Mouse (Mus musculus) megakaryocyte, adult 5-6 weeks (primary cell): ENCODE results near the gene Syt6. TPM values are rescaled to one million over a fixed set of nuclear protein-coding genes. Genes with fewer than 3 reads are reported as not detected.
"Not testable (repeated sequence)": the region's sequence is repeated elsewhere in the genome, so short reads cannot be mapped to it uniquely, and the experiment has no call there.

ENCODE experiments used
- ATAC-seq: 2 replicates; pipeline ENCODE4 v1.8.0; 2016; ENCODE audit warnings: mild to moderate bottlenecking, inconsistent platforms; ENCODE audit not compliant: poor library complexity, severe bottlenecking
- total RNA-seq, 2 experiments: library from RNA; stranded (forward) in 1 of 2; stranded (reverse) in 1 of 2; fragments of 153-499, 151-499 nt in 1 of 2; fragments of 221-1000, 200-1000 nt in 1 of 2; gene quantifications; 2 replicates each; pipeline versions ENCODE4 v1.2.3 to v1.2.4; 2015 to 2017

The Syt6 gene
- total RNA-seq, 2 experiments from 2014 or later = not detected

DNA sequence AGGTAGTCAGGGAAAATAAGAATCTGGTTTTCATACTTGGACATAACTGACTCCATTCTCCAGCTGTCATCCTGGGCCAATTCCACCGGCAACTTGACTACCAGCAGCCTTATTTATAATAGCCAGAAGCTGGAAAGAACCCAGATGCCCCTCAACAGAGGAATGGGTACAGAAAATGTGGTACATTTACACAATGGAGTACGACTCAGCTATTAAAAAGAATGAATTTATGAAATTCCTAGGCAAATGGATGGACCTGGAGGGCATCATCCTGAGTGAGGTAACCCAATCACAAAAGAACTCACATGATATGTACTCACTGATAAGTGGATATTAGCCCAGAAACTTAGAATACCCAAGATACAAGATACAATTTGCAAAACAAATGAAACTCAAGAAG is 70.9 kb downstream of the Syt6 start, which contains the start of gene Atg4a-ps:
TSS of gene Atg4a-ps (minus strand) at position 101 of the 400 bp plus-strand sequence.
- not testable (repeated sequence) for ATAC-seq

DNA sequence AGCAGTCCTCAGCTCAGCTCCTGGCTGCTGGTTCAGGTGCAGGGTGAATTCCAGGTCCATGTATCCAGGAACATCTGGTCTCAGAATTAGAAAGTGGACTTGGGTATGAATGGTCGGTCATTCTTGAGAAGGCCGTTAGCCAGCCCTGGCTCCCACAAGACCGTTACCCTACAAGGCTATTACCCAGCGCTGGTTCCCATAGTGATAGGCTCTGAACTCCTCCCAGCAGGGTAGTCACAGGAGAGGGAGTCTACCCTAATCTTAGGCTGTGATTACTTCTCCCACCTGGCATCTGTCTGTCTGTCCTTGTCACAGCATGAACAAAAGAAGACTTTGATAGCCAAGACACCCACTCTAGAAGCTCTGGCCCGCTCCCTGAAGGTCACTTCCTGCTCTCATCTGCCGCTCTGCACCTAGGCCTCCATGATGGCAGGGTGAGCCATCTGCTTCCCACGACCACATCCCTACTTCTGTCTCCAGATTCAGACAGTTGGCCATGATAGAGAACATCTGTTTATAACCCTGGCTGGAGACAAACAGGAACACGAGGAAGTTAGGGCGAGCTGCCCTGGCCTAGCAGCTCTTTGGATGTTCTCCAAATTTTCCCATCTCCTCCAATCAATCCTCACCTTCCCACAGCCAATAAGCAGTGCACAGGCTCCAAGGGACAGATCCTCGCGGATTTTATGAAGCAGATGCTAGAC is 72.3 kb downstream of the Syt6 start:
- ATAC-seq = no peak

DNA sequence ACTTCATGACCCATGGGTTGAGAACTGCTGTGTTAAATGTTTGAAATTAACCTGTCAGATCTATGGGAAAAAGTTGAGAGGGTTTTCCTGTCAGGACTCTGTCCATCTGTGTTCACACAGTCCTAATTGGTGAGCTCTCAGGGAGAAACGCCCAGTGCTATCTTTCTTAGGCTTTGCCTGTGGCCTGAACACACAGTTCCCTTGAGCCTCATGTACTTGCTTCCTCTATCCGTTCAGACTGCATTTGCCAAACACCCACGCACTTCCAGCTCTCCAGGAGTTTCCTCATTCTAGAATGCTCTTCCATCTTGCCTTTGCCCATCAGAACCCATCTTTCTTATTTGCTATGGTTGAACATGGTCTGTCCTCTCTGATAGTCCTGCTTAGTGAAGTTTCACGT is 73.5 kb downstream of the Syt6 start:
- ATAC-seq = no peak

DNA sequence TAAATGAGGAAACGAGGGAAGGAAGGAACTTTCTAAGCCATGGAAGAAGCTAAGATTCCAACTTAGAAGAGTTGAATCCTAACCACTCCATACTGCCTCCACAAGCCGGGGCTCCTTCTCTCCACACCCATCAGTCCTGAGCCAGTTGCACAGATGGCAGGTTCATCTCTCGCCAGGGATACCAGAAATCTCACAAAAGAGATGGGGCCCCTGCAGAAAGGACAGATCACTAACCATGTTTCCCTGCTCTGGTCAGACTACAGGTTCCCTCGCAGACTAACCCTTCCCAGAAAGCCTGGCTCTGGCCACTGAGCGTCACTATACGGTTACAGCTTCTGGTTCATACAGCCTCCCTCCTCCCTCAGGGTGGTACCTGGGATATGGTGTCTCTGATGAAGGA is 74.7 kb downstream of the Syt6 start:
- no peak for ATAC-seq

DNA sequence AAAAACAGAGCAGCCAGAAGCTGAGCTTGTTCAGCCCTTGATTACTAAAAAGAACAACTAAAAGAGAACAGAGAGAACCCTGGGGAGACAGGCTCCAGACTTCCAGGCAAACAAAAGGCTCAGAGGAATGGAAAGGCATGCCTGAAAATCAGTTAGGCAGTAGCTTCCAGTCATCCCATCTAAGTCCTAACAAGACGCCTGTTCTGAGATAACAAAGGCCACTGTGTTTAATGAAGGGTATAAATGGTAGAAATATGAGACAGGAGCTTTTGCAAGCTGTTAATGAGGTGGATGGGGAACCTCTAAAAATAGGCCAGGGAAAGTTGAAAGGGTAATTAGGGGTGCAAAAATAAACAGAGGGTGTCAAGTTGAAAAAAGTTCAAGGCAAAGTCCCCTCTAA is 75.4 kb downstream of the Syt6 start:
- no peak for ATAC-seq

DNA sequence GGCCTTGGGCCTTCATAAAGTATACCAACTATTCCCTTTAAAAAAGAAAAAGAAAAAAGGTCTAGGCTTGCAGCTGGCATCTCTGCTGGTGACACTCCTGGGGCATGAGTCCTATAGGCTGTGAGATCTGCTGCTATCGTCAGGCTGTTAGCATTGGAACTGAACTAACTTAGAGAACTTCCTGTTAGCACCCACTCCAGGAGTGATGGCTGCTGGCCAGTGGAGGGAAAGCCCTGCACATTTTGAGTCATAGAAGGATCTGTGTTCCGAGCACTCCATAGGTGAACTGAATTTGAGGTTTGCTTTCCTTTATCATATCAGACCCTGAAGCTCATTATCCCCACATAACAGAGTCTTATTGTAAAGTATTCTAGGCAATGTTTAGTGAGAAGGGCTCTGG is 85.0 kb downstream of the Syt6 start:
- ATAC-seq = no peak

DNA sequence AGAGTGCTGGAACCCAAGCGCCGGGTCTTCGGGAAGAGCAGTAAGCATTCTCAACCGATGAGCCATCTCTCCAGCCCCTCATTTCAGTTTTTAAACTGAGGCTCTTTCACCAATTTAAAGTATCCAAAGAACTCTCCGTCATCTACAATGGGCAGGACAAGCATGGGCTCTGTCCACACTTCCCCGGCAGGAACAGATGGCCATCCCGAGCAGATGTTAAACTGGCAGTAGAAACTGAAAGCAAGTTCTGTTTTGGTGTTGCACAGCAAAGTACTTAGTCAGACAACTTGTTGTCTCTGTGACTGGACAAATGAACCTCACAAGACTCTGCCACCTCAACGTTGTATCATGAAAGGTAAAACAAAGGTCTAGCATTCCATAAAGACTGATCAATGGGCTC is 86.7 kb downstream of the Syt6 start:
- ATAC-seq = no peak

DNA sequence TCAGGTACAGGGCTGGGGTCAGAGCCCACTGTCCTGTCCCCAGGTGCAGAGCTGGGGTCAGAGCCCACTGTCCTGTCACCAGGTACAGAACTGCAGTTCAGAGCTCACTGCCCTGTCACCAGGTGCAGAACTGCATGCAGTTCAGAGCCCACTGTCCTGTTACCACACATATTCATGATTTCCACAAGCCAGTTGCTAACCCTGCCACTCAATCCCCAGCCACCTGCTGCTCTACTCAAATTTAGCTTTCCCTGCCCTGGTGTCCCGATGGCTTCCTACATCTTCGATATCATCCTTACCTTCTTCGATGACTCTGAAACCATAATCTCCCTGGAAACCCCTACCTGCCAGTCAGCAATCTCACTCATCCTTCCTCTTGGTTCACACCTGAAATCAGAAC is 88.4 kb downstream of the Syt6 start:
- no peak for ATAC-seq

DNA sequence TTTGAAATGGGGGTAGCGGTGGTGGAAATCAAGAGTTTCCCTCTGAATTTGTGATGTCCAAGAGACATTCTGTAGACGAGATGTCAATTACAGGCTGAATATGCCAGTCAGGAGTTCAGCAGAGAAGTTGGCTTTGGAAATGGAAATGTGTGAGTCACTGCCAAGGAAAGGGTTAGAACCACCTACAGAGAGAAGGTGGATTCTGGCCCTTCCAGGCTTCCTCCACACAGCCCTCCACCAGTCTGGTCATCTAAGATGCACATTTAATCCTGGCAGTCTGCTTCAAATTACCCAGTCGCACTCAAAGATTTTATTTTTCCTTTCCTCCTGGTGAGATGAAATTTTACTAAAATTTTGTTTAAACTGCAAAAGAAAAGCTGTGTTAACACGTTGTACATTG is 97.1 kb downstream of the Syt6 start:
- no peak for ATAC-seq

DNA sequence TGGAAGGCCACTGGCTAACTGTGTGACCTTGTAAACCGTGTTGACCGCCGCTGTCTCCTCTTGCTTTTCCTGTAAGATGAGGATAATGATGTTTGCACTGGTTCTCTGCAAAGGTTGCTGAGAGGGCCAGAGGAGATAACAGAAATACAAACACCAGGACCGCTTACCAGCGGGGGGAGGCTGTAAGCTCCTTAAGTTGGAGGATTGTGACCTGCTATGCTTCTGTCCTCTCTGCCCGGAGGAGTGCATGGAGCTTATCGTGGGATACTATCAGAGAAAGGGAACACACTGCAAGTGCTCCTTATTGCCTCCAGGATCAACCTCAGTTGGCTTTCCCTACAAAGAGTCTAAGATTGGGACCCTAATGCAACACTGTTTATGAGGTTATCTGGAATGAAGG is 97.7 kb downstream of the Syt6 start:
- ATAC-seq = no peak

DNA sequence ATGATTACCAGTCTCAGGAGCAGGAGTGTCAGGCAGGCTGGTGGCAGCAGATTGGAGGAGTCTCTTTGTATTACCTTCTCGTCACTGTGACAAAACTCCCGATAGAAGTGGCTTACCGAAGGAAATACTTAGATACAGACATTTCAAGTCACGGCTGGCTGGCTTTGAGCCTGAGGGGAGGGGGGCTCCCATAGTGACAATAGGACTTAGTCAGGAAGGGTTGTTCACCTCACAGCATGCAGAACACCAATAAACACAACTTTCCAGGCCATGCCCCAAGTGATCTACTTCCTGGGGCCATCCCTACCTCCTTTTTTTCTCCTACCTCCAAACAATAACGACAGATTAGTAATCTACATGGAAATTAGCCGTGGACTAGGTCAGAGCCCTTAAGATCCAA is 103.8 kb downstream of the Syt6 start:
- no peak for ATAC-seq

DNA sequence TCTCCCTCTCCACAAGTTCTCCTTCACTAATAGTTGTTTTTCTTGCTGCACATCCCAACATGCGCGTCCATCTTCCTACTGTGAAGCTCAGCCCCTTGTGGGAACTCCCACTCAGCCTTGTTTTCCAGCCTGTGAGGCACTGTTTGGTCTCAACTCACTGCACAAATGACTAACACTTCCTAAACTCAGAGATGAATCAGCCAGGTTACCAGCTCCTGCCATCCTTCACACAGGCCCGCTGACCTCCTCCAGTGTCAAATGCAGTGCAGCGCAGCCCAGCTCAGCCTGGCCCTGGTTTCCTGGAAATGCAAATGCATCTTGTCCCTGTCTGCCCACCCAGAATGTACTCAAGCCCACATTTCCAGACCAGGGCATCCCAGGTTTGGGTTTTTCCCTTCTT is 107.4 kb downstream of the Syt6 start:
- ATAC-seq = no peak

DNA sequence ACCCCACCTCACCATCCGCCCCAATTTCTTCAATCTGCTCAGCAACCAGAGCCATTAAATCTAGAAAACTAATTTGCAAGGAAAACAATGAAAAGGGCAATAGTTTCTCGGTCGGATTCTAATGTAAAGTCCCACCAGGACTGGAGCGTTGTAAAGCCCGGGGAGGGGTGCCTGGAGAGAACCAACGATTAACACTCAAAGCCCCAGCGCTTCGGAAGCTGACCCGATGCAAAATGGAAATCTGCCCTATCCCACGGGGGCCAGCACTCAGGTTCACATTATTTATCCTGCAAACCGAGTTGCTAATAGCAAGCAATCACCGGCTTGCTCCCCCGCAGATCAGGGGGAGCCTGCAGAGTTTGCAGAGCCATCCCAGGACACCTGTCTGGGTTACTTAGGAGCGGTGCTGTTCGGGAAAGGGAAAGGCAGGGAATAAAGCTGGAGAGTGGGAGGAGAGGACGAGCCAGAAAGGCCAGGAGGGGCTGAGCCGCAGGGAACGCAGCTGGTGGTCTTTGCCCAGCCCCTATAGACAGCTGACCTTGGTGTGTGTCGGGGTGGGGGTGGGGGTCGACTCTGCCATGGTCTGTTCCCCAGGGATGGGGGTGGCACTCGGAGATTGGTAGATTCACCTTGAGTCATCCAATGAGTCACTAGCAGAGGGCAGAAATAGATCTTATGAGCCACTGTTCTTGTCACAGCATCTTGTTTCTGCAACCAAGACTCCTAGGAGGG is 108.4 kb downstream of the Syt6 start:
- ATAC-seq = no peak

DNA sequence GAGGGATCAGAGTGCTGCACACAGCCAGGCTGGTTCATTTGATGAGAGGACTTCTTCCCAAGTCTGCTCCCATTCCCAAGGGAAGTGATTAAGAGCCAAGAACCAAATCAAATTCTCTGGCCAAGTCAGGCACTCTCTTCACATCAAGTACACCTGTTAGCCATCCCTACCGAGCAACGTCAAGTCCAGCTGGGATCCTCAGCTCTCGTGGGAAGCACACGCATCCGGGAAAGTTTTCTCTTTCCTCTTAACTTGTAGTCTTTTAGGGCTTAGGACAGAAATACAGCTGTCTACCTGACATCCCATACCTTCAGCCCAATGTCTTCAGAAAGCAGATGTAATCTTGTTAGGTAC is 108.9 kb downstream of the Syt6 start:
- ATAC-seq = no peak

DNA sequence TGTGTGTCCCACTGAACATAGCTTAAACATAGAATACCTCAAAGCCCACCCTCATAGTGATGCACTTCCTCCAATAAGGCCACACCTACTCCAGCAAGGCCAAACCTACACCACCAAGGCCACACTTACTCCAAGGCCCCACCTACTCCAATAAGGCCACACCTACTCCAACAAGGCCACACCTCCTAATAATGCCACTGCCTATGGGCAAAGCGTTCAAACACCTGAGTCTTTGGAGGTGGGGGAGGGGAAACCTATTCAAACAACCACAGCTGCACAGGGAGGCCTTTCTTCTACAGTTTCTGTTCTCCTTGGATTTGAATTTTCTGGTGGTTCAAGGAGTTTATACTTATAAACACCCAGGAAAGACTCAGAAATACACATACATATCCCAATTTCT is 114.0 kb downstream of the Syt6 start:
- no peak for ATAC-seq

DNA sequence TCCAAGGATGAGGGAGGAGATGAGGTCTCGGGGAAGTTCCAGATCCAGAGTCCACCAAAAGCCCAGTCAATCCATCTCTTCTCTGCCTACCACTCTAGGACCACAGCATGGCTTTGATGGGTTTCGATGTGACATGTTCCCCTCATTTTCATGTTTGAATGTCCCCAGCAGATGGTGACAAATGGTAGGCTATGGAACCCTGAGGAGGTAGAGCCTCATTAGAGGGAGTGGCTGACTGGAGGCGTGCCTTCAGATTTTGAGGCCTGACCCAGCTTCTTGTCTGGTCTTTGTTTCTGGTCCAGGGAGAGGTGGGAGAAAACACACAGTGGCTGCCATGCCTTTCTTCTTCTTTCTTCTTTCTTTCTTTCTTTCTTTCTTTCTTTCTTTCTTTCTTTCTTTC is 115.5 kb downstream of the Syt6 start:
- ATAC-seq = no peak

Other genes with a start within 250 kb of the Syt6 start
- 0.11 and 0.13 TPM in 2 replicates for gene Atg4a-ps, start 70.8 kb downstream of the Syt6 start, total RNA-seq (2015)
- 0.33 and 0.92 TPM in 2 replicates for gene Atg4a-ps, start 70.8 kb downstream of the Syt6 start, total RNA-seq (2017)
- gene Olfml3, start 162.8 kb downstream of the Syt6 start, total RNA-seq (2015) = 0.25 and 1.3 TPM in 2 replicates
- 0.57 and 0.59 TPM in 2 replicates for gene Olfml3, start 162.8 kb downstream of the Syt6 start, total RNA-seq (2017)
- not detected in 2 replicates for gene Gm10964, start 164.1 kb downstream of the Syt6 start, total RNA-seq (2015)
- not detected in 2 replicates for gene Gm10964, start 164.1 kb downstream of the Syt6 start, total RNA-seq (2017)
- gene Hipk1, start 216.3 kb downstream of the Syt6 start, total RNA-seq (2015) = 287 and 324 TPM in 2 replicates
- 142 and 182 TPM in 2 replicates for gene Hipk1, start 216.3 kb downstream of the Syt6 start, total RNA-seq (2017)
- 33.1 and 37.1 TPM in 2 replicates for gene Dclre1b, start 234.2 kb downstream of the Syt6 start, total RNA-seq (2015)
- 23.4 and 24.5 TPM in 2 replicates for gene Dclre1b, start 234.2 kb downstream of the Syt6 start, total RNA-seq (2017)
- gene Ap4b1, start 234.3 kb downstream of the Syt6 start, total RNA-seq (2015) = 19.2 and 20.2 TPM in 2 replicates
- gene Ap4b1, start 234.3 kb downstream of the Syt6 start, total RNA-seq (2017) = 17.8 TPM in 2 replicates
- 0.32 and 0.45 TPM in 2 replicates for gene Gm43064, start 234.3 kb downstream of the Syt6 start, total RNA-seq (2015)
- not detected in 2 replicates for gene Gm43064, start 234.3 kb downstream of the Syt6 start, total RNA-seq (2017)